Mouse (Mus musculus): ENCODE results near the gene Samd10. TPM values are rescaled to one million over a fixed set of nuclear protein-coding genes. Genes with fewer than 3 reads are reported as not detected.

Samd10 gene
- polyA plus RNA-seq, 1 experiment from 2014 or later: 169 TPM

Small RNAs within 50 kb of the gene (microRNA-seq; reads per million reads assigned to microRNA genes)
- not detected for gene Mir7006

Other genes with a start within 250 kb of the Samd10 start
- 69.2 and 69.8 TPM in 2 replicates for gene Zgpat, start 234.3 kb downstream of the Samd10 start, polyA plus RNA-seq (2015; fragmentation: Nextera tagmentation; extraction: Ambion mirVana)
- gene Arfrp1, start 233.8 kb downstream of the Samd10 start, polyA plus RNA-seq (2015; fragmentation: Nextera tagmentation; extraction: Ambion mirVana): 87.8 and 88.4 TPM in 2 replicates
- gene Lime1, start 219.1 kb downstream of the Samd10 start, polyA plus RNA-seq (2015; fragmentation: Nextera tagmentation; extraction: Ambion mirVana): 43.7 and 45.0 TPM in 2 replicates
- 22.4 and 23.5 TPM in 2 replicates for gene Zbtb46, start 139.8 kb downstream of the Samd10 start, polyA plus RNA-seq (2015; fragmentation: Nextera tagmentation; extraction: Ambion mirVana)
- gene Abhd16b, start 106.0 kb downstream of the Samd10 start, polyA plus RNA-seq (2015; fragmentation: Nextera tagmentation; extraction: Ambion mirVana): 0.10 TPM in 1 of 2 replicates, not detected in the other
- 116 and 121 TPM in 2 replicates for gene Tpd52l2, start 102.1 kb downstream of the Samd10 start, polyA plus RNA-seq (2015; fragmentation: Nextera tagmentation; extraction: Ambion mirVana)
- gene Dnajc5, start 78.7 kb downstream of the Samd10 start, polyA plus RNA-seq (2015; fragmentation: Nextera tagmentation; extraction: Ambion mirVana): 206 and 217 TPM in 2 replicates
- gene Uckl1, start 14.3 kb downstream of the Samd10 start, polyA plus RNA-seq (2015; fragmentation: Nextera tagmentation; extraction: Ambion mirVana): 61.3 and 67.1 TPM in 2 replicates
- 63.7 and 67.7 TPM in 2 replicates for gene Prpf6, start 7.3 kb downstream of the Samd10 start, polyA plus RNA-seq (2015; fragmentation: Nextera tagmentation; extraction: Ambion mirVana)
- gene Zfp512b, start 6.4 kb downstream of the Samd10 start, polyA plus RNA-seq (2015; fragmentation: Nextera tagmentation; extraction: Ambion mirVana): 68.0 and 74.1 TPM in 2 replicates
- gene Gm29797, start 57.8 kb upstream of the Samd10 start, polyA plus RNA-seq (2015; fragmentation: Nextera tagmentation; extraction: Ambion mirVana): 0.27 TPM in 1 of 2 replicates, not detected in the other
- gene Sox18, start 72.4 kb upstream of the Samd10 start, polyA plus RNA-seq (2015; fragmentation: Nextera tagmentation; extraction: Ambion mirVana): 19.1 and 20.2 TPM in 2 replicates
- 36.0 and 42.4 TPM in 2 replicates for gene Tcea2, start 81.1 kb upstream of the Samd10 start, polyA plus RNA-seq (2015; fragmentation: Nextera tagmentation; extraction: Ambion mirVana)
- gene Rgs19, start 94.8 kb upstream of the Samd10 start, polyA plus RNA-seq (2015; fragmentation: Nextera tagmentation; extraction: Ambion mirVana): 43.6 and 44.4 TPM in 2 replicates
- not detected in 2 replicates for gene Lkaaear1, start 99.2 kb upstream of the Samd10 start, polyA plus RNA-seq (2015; fragmentation: Nextera tagmentation; extraction: Ambion mirVana)
- 79.2 and 83.9 TPM in 2 replicates for gene Oprl1, start 115.8 kb upstream of the Samd10 start, polyA plus RNA-seq (2015; fragmentation: Nextera tagmentation; extraction: Ambion mirVana)
- 35.0 and 36.2 TPM in 2 replicates for gene Myt1, start 164.1 kb upstream of the Samd10 start, polyA plus RNA-seq (2015; fragmentation: Nextera tagmentation; extraction: Ambion mirVana)
- gene Pcmtd2, start 238.6 kb upstream of the Samd10 start, polyA plus RNA-seq (2015; fragmentation: Nextera tagmentation; extraction: Ambion mirVana): 33.6 and 35.0 TPM in 2 replicates